Mouse (Mus musculus) limb, embryonic 12.5 days (tissue): Measurements from ENCODE around the gene Wbp1l. TPM values are rescaled to one million over a fixed set of nuclear protein-coding genes. Genes with fewer than 3 reads are reported as not detected.

Experiments used
- ATAC-seq: fragments of 200-750 bp; cut with Nextera tagmentation; 2 replicates; pipeline ENCODE4 v1.8.0; 2017; ENCODE audit warnings: low read depth, moderate TSS enrichment; ENCODE audit not compliant: insufficient number of reproducible peaks, insufficient read depth, low FRiP score, low TSS enrichment
- H3K27ac ChIP-seq: fragments of 300-500 bp; sonication (generic); 2 replicates; pipeline ENCODE4 v1.5.1; 2016; ENCODE audit warnings: mild to moderate bottlenecking, moderate library complexity
- H3K27me3 ChIP-seq: fragments of 300-500 bp; sonication (generic); 2 replicates; pipeline ENCODE4 v1.6.1; 2016; ENCODE audit warnings: mild to moderate bottlenecking, moderate library complexity
- H3K36me3 ChIP-seq: fragments of 300-500 bp; sonication (generic); 2 replicates; pipeline ENCODE4 v1.6.1; 2016; ENCODE audit warnings: mild to moderate bottlenecking, moderate library complexity
- H3K4me1 ChIP-seq: fragments of 300-500 bp; sonication (generic); replicated peaks from 2 replicates; pipeline ENCODE4 v1.6.1; 2016
- H3K4me2 ChIP-seq: fragments of 300-500 bp; sonication (generic); 2 replicates; pipeline ENCODE4 v1.6.1; 2016; ENCODE audit warnings: mild to moderate bottlenecking, moderate library complexity
- H3K4me3 ChIP-seq: fragments of 300-500 bp; sonication (generic); replicated peaks from 2 replicates; pipeline ENCODE4 v1.5.1; 2016; ENCODE audit warnings: mild to moderate bottlenecking
- H3K9ac ChIP-seq: fragments of 300-500 bp; sonication (generic); replicated peaks from 2 replicates; pipeline ENCODE4 v1.6.1; 2016; ENCODE audit warnings: mild to moderate bottlenecking, moderate library complexity
- H3K9me3 ChIP-seq: fragments of 300-500 bp; sonication (generic); 2 replicates; pipeline ENCODE4 v1.6.1; 2016; ENCODE audit warnings: mild to moderate bottlenecking, moderate library complexity
- WGBS: fragments of 180-500 bp; shearing (Covaris S2); methylation state at CpG from one replicate; pipeline ENCODE4 v1.1.7; 2016; 5-methylcytosine and 5-hydroxymethylcytosine counted together
- polyA plus RNA-seq: library from polyadenylated mRNA; unstranded; fragments of >200 nt; fragmentation: Nextera tagmentation; extraction: Ambion mirVana; gene quantifications from 2 replicates; pipeline ENCODE4 v1.2.1, GENCODE M21; 2016

Wbp1l gene
- polyA plus RNA-seq, 1 experiment from 2014 or later = 48.6 TPM

DNA sequence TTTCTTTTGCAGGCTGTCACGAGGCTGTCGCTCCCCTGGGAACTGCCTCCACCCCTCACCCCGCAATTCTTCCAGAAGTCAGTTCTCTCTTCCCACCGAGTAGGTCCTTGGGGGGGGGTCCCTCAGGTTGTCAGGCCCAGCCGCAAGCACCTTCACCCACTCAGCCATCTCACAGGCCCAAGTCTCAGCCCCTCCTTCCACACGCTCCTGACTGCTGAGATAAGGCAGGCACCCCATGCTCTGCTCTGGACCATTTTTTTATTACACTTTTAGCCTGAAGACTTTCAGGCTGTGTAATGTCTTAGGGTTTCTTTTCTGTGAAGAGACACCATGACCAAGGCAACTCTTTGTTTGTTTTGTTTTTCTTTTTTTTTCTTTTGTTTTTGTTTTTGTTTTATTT, 38.7 kb downstream of the Wbp1l start:
- H3K9me3 ChIP-seq = no peaks in the 10 kb centered on the region
- peaks cover 69% of the 10 kb centered on the region for H3K4me1 ChIP-seq
- no peak overlapping the region for H3K27ac ChIP-seq
- WGBS = 64% methylated on average over 6 of the region's 6 CpGs
- H3K4me3 ChIP-seq = no peak overlapping the region
- H3K4me2 ChIP-seq = no peak overlapping the region
- H3K9ac ChIP-seq = no peak overlapping the region
- no peak for ATAC-seq
- H3K27me3 ChIP-seq = no peaks in the 10 kb centered on the region
- peaks cover 16% of the 10 kb centered on the region; the same call in 1 of the 2 replicates for H3K36me3 ChIP-seq

DNA sequence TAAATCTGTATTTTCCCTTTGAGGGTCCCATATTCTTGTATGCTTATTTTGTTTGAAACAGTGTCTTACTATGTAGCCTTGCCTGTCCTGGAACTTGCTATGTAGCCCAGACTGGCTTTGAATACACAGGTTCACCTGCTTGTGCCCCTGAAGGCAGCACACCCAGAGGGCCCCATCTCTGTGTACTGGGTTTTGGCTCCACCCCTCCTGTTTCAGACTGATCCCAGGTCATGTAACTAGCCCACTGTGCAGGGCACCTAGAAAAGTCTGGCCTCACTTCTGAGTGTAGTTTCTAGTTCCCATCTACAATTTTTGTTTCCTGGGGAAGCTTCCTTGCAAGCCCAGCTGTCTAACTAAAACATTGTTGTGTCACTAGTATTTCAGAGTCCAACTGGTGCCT, 40.2 kb downstream of the Wbp1l start:
- H3K9ac ChIP-seq = no peak overlapping the region

DNA sequence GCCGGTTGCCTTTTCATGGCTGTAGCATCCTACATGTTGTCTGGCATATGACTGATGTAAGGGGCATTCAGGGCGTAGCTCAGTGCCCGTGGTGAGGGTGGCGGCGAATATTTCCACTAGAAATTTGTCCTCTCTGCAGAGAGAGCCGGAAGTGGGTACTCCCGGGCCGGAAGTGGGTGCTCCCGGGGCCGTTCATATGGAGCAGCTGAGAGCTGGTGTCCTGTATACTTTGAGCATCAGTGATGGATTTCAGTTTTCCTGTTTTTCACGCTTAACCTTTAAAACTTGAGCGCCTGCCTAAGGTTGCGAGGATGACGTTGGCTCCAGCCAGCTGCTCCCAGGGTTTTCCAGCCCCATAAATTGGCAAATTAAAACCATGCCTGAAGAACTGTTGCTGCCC, 40.6 kb downstream of the Wbp1l start:
- Histone ChIP-seq H3K9ac (no peak overlapping the region), H3K36me3 (peaks cover 17% of the 10 kb centered on the region), H3K4me3 (no peak overlapping the region), H3K27ac (peak overlapping the region; percentile 78), H3K4me2 (0 out of 2 replicates have a peak overlapping the region, but pooled peaks have one; percentile 6), H3K4me1 (peaks cover 85% of the 10 kb centered on the region), H3K9me3 (no peaks in the 10 kb centered on the region), H3K27me3 (no peaks in the 10 kb centered on the region)
- ATAC-seq = no peak
- 45% methylated on average over 14 of the region's 14 CpGs for WGBS

More for the DNA sequence above, 40.2 kb downstream of the Wbp1l start:
- no peak for ATAC-seq
- H3K4me2 ChIP-seq = no peak overlapping the region
- peak overlapping the region; percentile 78 for H3K27ac ChIP-seq
- H3K4me3 ChIP-seq = no peak overlapping the region
- peaks cover 13% of the 10 kb centered on the region; the same call in 1 of the 2 replicates for H3K36me3 ChIP-seq
- H3K27me3 ChIP-seq = no peaks in the 10 kb centered on the region
- H3K9me3 ChIP-seq = no peaks in the 10 kb centered on the region
- H3K4me1 ChIP-seq = peaks cover 80% of the 10 kb centered on the region

DNA sequence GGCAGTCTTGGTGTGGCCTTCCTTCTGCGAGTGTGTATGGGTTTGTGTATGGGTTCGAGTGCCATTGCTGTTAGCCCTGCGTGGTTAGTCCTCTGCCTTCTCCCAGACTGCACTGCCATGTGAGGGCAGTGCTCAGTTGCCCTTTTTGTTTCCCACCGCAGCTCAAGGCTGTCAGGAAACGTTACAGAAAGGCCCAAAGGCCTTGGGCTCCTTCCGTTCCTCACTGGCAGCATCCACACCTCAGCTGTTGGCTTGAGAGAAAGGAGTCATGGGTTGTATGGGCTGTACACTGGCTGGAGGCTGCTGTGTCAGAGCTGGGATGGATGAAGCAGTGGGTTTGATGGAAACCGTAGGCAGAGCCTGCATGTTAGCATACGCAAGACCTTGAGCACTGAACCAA, 41.9 kb downstream of the Wbp1l start:
- Histone ChIP-seq H3K4me1 (peaks cover 90% of the 10 kb centered on the region), H3K36me3 (peaks cover 27% of the 10 kb centered on the region), H3K27me3 (no peaks in the 10 kb centered on the region), H3K9me3 (no peaks in the 10 kb centered on the region), H3K9ac (no peak overlapping the region), H3K27ac (no peak overlapping the region), H3K4me2 (no peak overlapping the region), H3K4me3 (no peak overlapping the region)
- ATAC-seq = no peak
- 92% methylated on average over 8 of the region's 8 CpGs for WGBS

DNA sequence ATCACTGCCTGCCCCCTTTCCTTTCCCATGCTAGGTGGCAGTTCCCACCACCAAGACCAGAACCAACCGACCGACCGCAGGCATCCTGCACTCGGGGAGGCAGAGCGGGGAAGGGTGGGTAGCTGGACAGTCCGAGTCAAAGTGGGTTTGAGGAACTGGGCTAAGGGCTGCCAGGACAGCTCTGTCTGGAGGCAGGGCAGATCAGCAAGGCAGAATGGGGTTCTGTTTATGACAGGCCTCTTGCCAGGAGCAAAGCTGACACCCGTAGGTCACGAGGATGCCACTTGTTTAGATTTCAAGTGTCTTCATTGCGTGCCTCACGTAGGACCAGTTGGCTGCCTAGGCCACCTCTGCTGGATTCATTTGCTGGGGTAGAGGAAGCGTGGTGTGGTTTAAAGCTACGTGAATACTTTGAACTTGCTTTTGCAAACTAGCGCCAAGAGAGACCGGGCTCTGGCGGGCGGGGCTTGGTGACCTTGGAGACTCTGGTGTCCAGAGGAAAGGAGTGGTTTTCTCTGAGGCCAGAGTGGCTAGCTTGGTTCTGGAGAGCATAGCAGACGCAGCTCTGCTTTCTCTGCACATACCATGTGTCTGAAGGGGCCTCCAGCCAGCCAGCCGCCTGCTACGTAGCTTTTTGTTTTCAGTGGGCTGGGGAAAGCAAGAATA, 42.7 kb downstream of the Wbp1l start:
- 50% methylated on average over 19 of the region's 19 CpGs for WGBS
- H3K27me3 ChIP-seq = no peaks in the 10 kb centered on the region
- peaks cover 90% of the 10 kb centered on the region for H3K4me1 ChIP-seq
- no peaks in the 10 kb centered on the region for H3K9me3 ChIP-seq
- peak overlapping the region; percentile 16; the same call in 1 of the 2 replicates for H3K4me2 ChIP-seq
- peaks cover 34% of the 10 kb centered on the region for H3K36me3 ChIP-seq
- H3K9ac ChIP-seq = 0 out of 2 replicates have a peak overlapping the region, but pooled peaks have one; percentile 28
- H3K27ac ChIP-seq = peak overlapping the region; percentile 89
- H3K4me3 ChIP-seq = no peak overlapping the region
- ATAC-seq = no peak

DNA sequence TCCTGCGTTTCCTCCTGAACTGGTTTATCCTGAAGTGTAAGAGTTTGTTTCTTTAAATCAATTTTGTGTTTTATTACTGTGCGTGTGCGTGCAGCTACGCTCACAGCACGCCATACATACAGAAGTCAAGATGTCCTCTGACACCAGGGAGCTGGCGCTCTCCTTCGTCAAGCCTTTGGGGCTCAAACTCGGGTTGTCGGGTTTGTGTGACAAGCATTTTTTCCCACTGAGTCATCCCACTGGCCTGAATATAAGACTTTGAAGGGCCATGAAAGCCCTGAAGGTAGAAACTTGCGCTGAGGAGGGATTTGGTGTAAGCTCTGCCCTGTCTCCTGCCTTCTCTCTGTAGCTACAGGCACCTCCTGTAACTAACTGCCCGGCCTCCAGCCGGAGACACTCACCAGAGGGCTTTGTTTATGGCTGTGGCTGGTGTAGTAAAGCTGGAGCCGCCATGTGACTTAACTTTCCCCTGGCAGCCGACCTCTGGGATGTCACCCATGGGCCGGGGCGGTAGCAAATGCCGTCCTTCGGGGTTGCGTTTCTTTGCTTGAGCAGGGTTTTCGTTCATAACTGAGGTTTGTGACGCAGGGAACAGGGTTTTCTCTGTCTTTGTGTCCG, 43.4 kb downstream of the Wbp1l start:
- H3K27ac ChIP-seq = peak overlapping the region; percentile 89
- H3K36me3 ChIP-seq = peaks cover 41% of the 10 kb centered on the region
- no peaks in the 10 kb centered on the region for H3K27me3 ChIP-seq
- WGBS = 54% methylated on average over 22 of the region's 22 CpGs
- H3K9ac ChIP-seq = no peak overlapping the region
- no peak; the same call in 1 of the 2 replicates for ATAC-seq
- H3K4me2 ChIP-seq = peak overlapping the region; percentile 16; the same call in 1 of the 2 replicates
- H3K4me3 ChIP-seq = no peak overlapping the region
- H3K9me3 ChIP-seq = no peaks in the 10 kb centered on the region
- H3K4me1 ChIP-seq = peaks cover 89% of the 10 kb centered on the region

DNA sequence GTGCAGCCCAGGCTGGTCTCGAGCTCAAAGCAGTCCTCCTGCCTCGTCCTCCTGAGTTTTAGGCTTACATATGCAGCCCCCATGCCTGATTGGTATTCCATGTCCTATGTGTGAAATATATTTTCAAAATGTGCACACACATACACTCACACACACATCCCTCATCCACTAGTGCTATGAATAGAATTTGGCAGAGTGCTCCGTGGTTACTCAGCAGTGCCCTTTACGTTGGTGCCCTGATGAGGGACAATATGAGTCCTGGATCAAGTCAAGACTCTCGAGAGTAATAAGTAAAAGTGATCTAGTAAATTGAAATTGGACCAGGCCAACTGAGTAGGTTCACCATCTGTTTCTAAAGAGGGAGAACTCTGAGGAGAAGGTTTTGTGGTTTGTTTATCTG, 44.4 kb downstream of the Wbp1l start:
- Histone ChIP-seq H3K4me1 (peaks cover 85% of the 10 kb centered on the region), H3K9me3 (no peaks in the 10 kb centered on the region), H3K9ac (no peak overlapping the region), H3K4me3 (no peak overlapping the region), H3K36me3 (peaks cover 42% of the 10 kb centered on the region), H3K27me3 (no peaks in the 10 kb centered on the region), H3K4me2 (no peak overlapping the region), H3K27ac (peak overlapping the region; percentile 57)
- no peak for ATAC-seq
- WGBS = 80% methylated on average over 5 of the region's 5 CpGs

DNA sequence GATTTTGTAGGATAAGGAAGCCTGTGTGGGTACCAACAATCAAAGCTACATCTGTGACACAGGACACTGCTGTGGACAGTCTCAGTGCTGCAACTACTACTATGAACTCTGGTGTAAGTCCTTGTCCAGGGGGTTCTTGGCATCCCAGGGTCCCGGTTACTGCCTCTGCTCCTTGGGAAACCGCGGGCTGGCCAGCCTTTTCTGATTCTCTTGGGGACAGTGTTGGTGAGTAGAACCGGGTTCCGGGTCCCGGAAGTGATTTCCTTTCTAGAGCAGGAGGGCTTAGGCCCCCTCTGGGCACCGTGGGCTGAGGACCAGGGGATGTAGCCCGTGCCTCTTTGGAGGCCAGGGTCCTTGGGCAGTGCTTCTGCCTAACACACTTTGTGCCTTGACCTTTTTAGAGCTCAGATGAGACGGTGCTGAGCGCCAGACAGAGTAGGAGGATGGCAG, 45.5 kb downstream of the Wbp1l start:
- ATAC-seq = no peak
- Histone ChIP-seq H3K4me3 (no peak overlapping the region), H3K9me3 (no peaks in the 10 kb centered on the region), H3K4me1 (peaks cover 75% of the 10 kb centered on the region), H3K9ac (no peak overlapping the region), H3K27me3 (no peaks in the 10 kb centered on the region), H3K36me3 (peaks cover 51% of the 10 kb centered on the region), H3K4me2 (no peak overlapping the region), H3K27ac (0 out of 2 replicates have a peak overlapping the region, but pooled peaks have one; percentile 12)
- WGBS = 90% methylated on average over 10 of the region's 10 CpGs

DNA sequence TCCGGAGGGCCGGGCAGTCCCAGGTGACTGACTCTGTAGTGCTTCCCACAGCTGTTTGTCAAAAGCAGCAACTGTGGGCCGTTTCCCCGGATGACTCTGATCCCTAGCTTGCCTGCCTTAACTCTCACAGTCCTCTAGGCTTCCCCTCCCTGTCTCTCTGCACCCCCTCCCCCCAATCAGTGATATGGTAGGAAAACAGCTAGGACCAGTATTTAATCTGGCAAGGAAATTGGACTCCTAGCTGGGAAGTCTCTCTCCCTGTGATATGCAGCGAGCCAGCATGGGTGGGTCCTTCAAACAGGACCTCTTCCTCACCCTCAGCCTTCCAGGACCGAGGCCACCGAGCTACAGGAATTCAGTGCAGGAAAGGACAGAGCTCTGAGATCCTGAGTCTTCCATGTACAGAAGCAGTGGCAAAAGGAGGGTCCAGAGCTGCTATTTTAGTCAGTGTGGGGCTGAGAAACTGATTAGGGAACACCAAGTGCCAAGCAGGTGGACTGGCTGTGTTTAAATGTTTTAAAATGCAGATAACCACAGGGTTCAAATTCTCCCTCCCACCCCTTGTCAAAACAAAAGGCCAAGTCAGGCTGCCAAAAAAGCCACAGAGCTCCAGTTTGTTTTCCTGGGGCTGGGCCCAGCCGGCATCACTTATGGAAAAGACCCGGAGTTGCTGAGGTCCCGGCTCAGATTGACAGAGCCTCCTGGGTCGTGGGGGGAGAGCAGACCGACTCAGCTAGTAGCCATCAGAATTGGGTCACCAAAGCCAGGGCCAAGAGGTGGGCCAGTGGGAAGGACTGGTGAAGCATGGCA, 46.1 kb downstream of the Wbp1l start:
- H3K9ac ChIP-seq = peak overlapping the region; percentile 27; the same call in 1 of the 2 replicates
- H3K27me3 ChIP-seq = no peaks in the 10 kb centered on the region
- H3K36me3 ChIP-seq = peaks cover 51% of the 10 kb centered on the region
- H3K9me3 ChIP-seq = no peaks in the 10 kb centered on the region
- no peak overlapping the region for H3K4me2 ChIP-seq
- no peak for ATAC-seq
- peaks cover 69% of the 10 kb centered on the region for H3K4me1 ChIP-seq
- peak overlapping the region; percentile 56; the same call in 1 of the 2 replicates for H3K27ac ChIP-seq
- 65% methylated on average over 12 of the region's 12 CpGs for WGBS
- H3K4me3 ChIP-seq = no peak overlapping the region

DNA sequence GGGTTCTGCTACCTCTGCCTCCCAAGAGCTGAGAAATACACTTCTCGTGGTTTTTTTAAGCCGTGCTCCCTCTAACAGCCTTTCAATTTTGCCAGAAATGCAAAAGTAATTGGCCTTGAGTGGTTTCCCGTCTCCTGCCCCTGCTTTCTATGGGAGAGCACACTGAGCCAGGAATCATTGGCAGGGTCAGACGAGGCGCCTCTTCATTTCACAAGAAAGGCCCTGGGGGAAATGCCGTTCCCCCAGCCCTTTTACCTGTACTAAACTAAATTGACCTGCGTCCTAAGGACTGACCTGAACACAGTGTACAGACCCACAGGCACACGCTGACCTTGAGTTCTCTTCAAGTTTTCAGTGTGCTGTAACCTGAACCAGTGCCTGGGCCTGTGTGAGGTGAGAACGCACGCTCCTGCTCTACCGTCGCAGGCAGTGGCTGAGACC, 47.2 kb downstream of the Wbp1l start:
- H3K4me1 ChIP-seq = peaks cover 60% of the 10 kb centered on the region
- H3K4me2 ChIP-seq = no peak overlapping the region
- peaks cover 51% of the 10 kb centered on the region for H3K36me3 ChIP-seq
- no peaks in the 10 kb centered on the region for H3K9me3 ChIP-seq
- 67% methylated on average over 12 of the region's 12 CpGs for WGBS
- no peak overlapping the region for H3K9ac ChIP-seq
- peak overlapping the region; percentile 56; the same call in 1 of the 2 replicates for H3K27ac ChIP-seq
- no peak overlapping the region for H3K4me3 ChIP-seq
- H3K27me3 ChIP-seq = no peaks in the 10 kb centered on the region
- no peak for ATAC-seq

DNA sequence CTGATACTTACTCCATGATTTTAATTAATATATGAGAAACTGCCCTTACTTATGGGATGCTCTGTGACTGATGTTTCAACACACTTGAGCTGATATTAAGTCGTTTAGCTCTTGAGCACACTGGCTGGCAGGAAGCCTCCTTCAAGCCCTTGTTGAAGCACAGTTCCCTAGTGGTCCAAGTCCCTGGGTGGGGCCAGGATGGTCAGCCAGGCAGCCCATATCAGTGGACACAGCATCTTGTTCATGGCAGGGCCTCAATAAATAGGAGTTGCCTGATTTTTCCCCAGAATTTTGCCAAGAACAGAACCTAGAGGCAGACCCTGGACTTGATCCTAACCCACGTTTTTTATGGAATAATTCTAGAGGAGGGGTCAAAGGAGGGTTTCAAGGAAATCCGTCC, 48.4 kb downstream of the Wbp1l start:
- Histone ChIP-seq H3K36me3 (peaks cover 55% of the 10 kb centered on the region), H3K9ac (no peak overlapping the region), H3K27me3 (no peaks in the 10 kb centered on the region), H3K27ac (no peak overlapping the region), H3K9me3 (no peaks in the 10 kb centered on the region), H3K4me1 (peaks cover 48% of the 10 kb centered on the region), H3K4me2 (no peak overlapping the region), H3K4me3 (no peak overlapping the region)
- ATAC-seq = no peak
- 72% methylated on average over 3 of the region's 3 CpGs for WGBS
